Mouse (Mus musculus) left cerebral cortex, postnatal 4 days (tissue): Measurements from ENCODE around the gene Aldh3b3. TPM values are rescaled to one million over a fixed set of nuclear protein-coding genes. Genes with fewer than 3 reads are reported as not detected.

ENCODE experiments used
- DNase-seq: peaks from one replicate; pipeline ENCODE4 v3.0.0-alpha.2; 2022
- intact Hi-C: fragments of 180-260 bp; cut with DNase I; formaldehyde crosslinking; loops from one replicate; pipeline ENCODE4 v1.15.1; 2025
- total RNA-seq, 2 experiments: library from RNA; stranded (reverse); gene quantifications; 2 replicates each; pipeline ENCODE4 v1.2.3; 2021

The Aldh3b3 gene
- total RNA-seq, 2 experiments from 2014 or later, result not detected

DNA sequence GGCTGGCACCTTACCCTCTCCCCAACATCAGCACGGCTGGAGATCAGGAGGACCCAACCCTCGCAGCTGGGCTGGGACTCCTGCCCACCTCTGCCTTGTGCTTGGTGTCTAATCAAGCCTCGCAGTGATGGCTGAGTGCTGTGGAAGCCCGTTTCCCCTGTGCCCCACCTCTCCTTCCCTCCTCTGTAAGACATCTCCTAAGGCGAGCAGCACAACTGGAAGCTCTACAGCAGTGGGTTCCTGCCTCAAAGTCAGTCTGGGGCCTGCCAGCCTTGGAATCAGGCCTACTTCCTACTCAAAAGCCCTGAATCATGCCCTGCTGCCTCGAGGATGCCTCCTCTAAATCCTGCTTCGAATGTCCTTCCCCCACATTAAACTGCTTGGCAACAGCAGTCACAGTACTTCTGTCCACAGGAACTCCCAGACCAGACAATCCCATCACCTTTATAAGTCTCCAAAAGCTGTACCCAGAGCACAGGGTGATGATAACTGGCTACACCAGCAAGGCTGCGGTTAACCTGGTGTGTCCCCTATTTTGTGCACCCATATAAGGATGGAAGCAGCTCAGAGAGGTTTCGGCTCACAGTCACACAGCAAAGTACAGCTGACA, 40.8 kb downstream of the Aldh3b3 start:
- intact Hi-C loops, result no loop called here
- no peak for DNase-seq

DNA sequence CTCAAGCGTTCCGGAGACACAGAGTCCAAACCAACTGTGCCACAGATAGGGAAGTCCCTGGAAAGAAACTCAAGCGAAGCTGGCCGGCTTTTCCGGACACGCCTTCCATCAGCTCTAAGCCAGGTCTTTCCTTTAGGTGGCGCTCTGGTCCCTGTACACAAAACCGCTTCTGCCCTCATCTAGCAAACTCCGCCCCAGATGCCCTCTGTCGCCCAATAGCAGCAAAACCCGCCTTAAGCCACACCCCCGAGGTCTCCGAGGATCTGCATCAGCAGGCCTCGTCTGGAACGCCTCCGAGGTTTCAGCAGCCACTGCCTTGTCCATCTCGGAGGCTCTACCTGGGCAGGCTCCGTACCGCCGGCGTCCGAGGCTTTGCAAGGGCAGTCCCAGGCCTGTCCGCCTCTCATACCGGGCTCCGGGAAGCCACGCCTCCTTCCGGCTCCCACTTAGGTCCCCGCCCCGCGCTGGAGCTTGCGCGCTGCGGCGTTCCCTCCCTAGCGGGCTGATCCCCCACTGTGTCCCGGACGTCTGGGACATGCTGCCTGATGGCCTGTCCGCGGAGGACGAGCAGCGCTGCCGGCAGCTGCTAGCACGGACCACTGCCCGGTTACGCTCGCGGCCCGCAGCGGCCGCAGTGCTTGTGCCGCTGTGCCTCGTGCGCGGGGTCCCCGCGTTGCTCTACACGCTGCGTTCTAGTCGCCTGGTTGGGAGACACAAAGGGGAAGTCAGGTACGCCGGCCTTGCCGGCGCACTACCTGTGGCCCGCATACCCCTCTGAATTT, 41.9 kb downstream of the Aldh3b3 start, which contains the start of the genes Nudt8 and Gm49405:
Nudt8 (plus strand) TSS at position 462 of the 782 bp plus-strand sequence.
Gm49405 (plus strand) TSS at position 508 of the 782 bp plus-strand sequence.
- intact Hi-C loops, result no loop called here
- DNase-seq, result peak; percentile 95

DNA sequence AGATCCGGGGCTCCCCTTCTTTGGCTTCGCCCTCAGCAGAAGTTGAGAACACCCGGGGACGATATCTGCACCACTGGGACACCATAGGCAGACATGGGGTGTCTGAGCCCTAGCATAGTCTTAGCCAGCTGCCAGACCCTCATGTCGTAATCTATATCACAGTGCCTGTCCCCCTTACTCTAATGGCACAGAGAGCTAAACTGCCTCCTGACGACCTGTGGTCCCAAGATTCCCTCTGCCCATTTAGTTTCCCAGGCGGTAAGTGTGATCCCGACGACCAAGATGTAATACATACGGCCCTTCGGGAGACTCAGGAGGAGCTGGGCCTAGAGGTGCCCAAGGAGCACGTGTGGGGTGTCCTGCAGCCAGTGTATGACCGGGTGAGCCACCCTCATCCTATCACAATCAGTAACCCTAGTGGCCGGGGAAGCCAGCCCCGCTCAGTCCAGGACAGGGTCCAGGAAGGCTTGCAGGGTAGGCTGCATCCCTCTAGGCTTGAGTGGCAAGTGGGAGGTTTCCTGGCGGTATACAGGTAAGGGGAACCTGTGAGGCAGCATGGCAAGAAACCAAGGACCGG, 42.6 kb downstream of the Aldh3b3 start:
- no peak for DNase-seq
- intact Hi-C loops, result no loop called here

DNA sequence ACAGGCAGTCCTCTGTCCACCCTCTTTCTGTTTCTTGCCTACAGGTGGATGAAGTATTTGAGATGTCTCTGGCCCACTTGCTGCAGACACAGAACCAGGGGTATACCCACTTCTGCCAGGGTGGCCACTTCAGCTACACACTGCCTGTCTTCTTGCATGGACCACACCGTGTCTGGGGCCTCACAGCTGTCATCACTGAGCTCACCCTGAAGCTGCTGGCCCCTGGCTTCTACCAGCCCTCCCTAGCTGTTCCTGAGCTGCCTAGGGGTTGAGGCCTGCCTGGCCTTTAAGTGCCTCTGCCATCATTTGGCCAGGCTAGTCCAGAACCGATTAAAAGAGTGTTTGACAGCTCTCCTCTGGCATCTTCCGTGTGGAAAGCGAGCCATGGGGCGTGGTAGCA, 43.3 kb downstream of the Aldh3b3 start:
- no peak for DNase-seq
- intact Hi-C loops, result no loop called here

DNA sequence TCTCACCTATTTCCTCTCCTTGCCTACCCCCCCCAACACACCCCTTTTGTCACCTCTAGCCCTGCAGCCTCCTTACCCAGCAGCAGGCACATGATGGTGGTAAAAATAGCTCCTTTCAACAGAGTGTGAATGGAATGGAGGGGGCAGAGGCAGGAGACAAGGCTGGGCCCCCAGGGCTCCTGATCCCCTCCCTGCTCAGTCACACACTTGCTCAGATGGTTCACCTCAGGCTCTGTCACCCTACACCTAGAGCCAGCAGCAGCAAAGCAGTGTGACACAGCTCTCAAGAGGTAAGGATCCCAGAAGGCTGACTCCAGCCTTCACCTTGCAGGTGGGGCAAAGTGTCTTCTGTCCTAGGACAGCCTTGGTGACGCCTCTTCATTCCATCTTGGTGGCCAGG, 44.7 kb downstream of the Aldh3b3 start, which contains the start of gene Doc2g:
Doc2g (plus strand) TSS at position 202 of the 400 bp plus-strand sequence.
- DNase-seq, result no peak
- intact Hi-C loops, result no loop called here

DNA sequence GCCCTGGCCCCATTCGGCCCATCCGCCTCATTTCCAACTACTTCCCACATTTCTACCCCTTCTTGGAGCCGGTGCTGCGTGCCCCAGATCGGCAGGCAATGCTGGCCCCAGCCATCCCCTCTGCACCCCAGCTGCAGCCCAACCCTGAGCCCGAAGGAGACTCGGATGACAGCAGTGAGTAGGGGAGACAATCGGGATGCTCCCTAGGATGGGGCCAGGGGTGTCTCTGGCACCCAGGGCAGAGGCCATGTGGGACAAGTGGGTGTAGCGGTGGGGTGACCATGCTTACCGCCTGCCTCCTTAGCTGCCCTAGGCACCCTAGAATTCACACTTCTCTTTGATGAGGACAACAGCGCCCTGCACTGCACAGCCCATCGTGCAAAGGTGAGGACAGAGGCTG, 45.2 kb downstream of the Aldh3b3 start:
- intact Hi-C loops, result no loop called here
- no peak for DNase-seq

DNA sequence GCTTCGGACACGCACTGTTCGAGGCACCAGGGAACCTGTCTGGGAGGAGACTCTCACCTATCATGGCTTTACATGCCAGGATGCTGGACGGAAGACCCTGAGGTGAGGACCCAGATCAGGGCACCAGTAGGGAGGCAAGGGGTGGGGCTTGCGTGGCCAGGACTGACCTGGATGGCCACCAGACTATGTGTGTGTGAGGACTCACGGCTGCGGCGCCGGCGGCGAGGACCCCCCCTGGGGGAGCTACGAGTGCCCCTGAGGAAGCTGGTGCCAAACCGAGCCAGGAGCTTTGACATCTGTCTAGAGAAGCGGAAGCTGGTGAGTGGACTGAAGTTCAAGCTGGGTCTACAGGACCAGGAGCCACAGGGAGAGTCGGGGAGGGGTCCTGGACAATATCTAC, 45.9 kb downstream of the Aldh3b3 start:
- intact Hi-C loops, result no loop called here
- DNase-seq, result no peak

DNA sequence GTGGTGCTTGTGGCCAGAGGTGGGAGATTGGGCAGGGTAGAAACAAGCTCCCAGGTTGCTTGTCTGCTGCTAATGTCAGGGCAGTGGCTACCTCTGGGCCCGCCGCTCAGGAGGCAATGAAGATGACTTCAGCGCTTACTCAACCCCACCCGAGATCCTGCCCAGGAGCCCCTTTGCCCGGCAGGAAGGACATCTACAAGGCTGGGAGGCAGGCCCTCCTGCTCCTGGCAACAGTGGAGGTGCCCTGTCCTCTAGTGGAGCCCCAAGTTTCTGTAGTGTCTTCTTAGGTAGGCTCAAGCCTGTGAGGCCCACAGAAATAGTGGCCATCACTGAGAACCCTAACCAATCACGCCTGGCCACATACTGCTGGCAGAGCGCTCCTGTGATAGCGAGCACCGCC, 46.6 kb downstream of the Aldh3b3 start:
- intact Hi-C loops, result no loop called here
- no peak for DNase-seq

DNA sequence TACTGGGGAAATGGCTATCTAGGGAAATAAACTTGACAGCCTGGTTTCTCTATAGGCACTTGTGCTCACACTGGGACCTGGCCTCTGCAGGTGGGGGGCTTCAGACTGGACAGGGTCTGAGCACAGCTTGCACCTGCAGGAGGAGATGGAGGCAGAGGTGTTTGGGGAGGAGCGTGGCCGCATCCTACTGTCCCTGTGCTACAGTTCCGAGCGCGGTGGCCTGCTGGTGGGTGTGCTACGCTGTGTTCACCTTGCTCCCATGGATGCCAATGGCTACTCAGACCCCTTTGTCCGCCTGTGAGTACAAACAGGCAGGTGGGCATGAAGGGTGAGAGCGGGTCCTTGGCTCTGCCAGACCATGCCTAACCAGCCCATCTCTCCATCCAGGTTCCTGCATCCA, 47.5 kb downstream of the Aldh3b3 start:
- intact Hi-C loops, result no loop called here
- DNase-seq, result no peak

DNA sequence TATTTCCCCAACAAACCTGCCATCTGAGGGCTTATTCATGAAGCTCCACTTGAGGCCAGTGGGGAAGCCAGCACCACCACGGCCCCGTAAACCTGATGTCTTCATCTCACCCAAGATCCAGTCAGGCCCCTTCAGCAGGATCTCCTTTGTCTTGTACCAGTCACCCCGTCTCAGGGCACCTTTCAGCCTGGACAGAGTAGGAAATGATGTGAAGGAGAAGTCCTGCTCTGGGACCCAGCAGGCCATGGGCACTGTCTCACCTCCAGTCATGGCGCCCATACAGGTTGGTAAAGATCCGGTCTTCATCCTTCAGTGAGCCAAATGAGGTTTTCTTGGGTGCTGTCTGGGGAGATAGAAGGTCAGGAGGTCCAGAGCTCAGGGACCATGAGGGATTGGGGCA, 52.6 kb downstream of the Aldh3b3 start:
- intact Hi-C loops, result loop anchor here (10.0 kb wide), 1 partner anchor 204 kb away; the partner anchor contains the start of genes AC109138.7 and Clcf1

DNA sequence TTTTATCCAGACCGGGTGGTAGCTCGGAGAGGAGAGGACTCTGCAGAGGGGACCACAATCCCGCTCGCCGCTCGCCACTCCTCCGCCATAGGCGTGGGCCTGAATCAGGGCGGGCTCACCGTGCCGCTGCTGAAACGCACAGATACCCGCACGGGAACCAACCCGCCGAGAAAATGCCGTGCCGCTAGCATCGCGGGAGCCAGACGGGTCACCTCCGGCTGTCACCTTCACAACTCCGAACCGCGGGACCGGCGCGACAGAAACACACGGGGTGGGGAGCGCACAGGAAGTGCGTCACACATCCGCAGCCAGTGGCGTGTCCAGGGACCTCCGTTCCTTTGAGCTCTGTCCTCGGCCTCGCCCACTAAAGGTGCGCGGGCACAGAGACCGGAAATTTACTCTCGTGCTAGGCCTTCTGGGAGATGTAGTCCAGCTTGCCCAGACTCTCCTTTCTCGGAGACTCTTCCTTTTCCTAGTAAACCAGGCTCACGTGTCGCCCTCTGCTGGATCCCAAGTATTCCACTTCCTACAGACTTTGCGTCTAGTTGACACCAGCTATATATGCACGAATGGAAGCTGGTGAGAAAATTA, 54.1 kb downstream of the Aldh3b3 start, which contains the start of gene Ndufv1:
Ndufv1 (minus strand) TSS at position 375 of the 591 bp plus-strand sequence.
- intact Hi-C loops, result loop anchor here (10.0 kb wide), 1 partner anchor 202 kb away; the partner anchor contains the start of genes AC109138.7 and Clcf1
- DNase-seq, result peak; percentile 96

More for the DNA sequence above, 52.6 kb downstream of the Aldh3b3 start:
- no peak for DNase-seq

DNA sequence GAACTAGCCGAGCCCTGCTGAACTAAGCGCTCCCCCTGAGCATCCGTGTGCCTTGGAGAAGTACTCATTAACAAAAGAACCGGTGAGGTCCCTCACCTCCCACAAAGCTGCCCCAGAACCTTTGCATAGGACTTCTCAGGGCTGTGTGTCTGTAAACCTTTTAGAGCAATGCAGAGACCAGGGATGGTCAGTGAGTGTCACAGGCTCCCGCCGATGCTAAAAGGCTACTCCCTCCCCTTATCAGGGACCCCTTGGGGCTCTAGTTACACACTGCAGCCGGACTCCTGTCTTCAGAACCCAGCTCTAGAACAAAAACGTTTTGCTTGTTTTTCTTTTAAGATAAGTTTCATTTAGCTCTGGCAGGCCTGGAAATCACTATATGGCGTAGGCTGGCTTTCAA, 54.6 kb downstream of the Aldh3b3 start:
- intact Hi-C loops, result loop anchor here (10.0 kb wide), 1 partner anchor 202 kb away; the partner anchor contains the start of genes AC109138.7 and Clcf1
- no peak for DNase-seq

DNA sequence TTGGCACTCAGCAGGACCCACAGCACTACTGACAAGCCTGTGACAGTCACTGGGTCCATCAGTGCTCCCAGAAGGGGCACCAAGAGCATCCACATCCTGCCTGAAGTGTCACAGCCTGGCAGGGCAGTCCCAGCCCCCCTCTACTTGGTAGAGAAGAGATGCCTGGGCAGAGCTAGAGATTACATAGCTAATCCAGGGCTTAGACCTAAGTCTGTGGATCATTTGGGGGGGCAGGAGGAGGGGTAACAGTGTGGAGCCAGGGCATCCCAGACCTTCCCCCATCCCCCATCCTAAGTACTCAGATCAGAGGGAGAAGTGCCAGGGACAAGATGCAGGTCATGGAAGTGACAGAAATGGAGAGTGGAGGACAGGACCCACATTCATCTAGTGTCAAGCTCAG, 56.4 kb downstream of the Aldh3b3 start:
- DNase-seq, result no peak
- intact Hi-C loops, result loop anchor here (10.0 kb wide), 1 partner anchor 200 kb away; the partner anchor contains the start of genes AC109138.7 and Clcf1

DNA sequence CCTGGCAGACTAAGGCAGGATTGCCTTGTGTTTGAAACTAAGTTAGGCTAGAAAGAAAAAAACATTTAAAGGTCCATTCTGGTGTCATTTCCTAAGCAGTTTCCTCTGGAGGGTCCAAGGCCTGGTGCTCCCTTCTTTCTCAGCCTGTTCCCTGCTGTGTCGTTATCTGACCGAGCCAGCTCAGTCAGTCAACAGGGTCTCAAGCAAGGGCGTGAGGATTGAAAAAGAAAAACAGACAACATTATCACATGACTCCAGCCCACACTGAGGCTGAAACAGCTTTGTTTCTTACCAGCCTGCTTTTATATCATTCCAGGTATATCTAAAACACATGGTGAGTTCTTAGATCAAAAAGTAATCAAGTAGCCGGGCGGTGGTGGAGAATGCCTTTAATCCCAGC, 57.2 kb downstream of the Aldh3b3 start:
- intact Hi-C loops, result loop anchor here (10.0 kb wide), 1 partner anchor 199 kb away; the partner anchor contains the start of genes AC109138.7 and Clcf1
- DNase-seq, result no peak

DNA sequence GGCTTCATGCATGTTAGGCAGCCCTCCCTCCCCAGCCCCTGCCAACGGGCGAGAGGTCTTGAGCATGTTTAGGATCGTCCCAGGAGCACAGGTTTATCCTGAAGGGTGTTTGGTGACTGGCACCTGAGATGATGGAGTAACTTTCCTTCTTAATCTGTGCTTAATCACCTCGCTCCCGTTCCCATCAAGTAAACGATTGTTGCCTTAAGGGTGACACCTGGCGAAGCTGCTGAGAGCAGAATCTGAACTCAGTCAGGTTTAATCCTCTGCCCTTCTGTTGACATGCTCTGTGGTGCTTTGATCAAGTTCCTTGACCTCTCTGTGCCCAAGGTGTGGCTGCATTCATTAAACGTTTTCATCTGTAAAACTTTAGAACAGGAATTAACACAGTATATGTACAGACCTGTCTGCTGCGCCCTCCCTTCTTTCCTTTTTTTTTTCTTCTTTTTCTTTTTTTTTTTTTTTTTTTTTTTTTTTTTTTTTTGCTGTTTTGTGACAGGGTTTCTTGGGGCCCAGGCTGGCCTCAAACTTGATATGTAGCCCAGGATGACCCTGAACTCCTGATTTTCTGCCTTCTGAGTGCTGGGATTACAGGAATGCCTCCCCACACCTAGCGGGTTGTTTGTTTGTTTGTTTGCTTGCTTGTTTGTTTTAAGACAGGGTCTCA, 59.6 kb downstream of the Aldh3b3 start:
- no peak for DNase-seq
- intact Hi-C loops, result loop anchor here (10.0 kb wide), 1 partner anchor 197 kb away; the partner anchor contains the start of genes AC109138.7 and Clcf1

DNA sequence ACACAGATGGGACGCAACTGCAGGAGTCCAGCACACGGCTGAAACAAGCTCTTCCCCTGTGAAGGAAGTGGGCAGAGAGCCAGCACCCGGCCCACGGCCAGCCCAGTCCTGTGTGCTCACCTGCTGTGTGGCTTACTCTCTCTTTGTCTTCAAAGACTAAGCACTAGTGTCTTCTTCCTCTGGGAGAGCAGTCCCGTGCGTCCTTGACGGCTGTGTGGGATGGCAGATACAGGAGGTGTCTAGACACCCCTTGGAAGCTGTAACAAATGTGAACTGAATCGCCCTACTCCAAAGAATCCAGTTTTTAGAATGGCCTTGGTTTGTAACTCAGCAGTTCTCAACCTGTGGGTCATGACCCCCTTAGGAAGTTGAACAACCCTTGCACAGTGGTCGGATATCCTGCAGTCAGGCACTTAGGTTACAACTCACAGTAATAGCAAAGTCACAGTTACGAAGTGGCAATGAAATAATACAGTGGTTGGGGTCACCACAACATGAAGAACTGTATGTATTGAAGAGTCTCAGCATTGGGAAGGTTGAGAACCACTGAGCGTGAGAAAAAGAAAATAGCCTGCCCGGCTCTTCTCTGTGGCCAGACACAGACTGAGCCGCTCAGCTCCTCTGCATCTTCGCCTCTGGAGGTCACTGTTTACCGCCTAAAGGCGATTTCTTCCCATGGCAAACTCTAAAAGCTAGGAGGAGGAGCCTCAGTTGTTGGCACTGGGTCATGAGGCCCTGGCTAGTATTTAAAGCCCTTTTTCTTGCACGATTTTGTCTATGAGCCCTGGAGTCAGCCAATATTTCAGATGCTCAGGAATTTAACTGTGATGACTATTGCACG, 60.5 kb downstream of the Aldh3b3 start:
- intact Hi-C loops, result loop anchor here (10.0 kb wide), 1 partner anchor 196 kb away; the partner anchor contains the start of genes AC109138.7 and Clcf1
- DNase-seq, result peak; percentile 79
